Mouse (Mus musculus): ENCODE measurements around the gene Sod3.

DNA sequence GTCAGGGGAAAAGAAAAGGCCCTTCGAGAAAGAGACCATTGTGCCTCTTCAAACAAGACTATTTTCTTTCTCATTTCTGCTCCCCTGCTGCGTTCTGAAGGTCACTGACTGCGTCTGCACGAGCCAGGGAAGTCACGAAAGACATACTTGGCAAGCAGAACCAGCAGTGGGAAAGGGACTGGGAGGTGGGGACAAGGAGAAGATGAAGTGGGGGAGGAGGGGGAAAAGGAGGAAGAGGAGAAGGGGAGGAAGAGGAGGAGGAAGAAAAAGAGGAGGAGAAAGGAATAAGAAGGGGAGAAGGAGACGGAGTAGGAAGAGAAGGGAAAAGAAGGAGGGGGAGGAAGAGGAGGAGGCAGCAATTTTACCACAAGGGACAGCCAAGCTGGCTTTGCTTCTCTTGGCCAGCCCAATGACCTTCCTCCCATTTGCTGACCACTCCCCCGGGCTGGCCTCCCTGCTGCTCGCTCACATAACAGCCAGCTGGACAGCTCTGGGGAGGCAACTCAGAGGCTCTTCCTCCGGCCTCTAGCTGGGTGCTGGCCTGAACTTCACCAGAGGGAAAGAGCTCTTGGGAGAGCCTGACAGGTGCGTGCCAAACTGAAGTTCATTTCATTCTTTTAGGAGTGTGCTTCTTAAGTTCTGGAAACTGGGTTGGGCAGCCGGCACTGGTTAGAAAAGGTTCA lies at the start of gene Sod3:
- no peak for TF ChIP-seq GATA1 (IDR thresholded peaks at IDR 0.05; ENCODE audit: borderline replicate concordance, low read length)
- no peak for TF ChIP-seq FLI1 (IDR thresholded peaks at IDR 0.05; ENCODE audit: low read length)

All from megakaryocyte, embryonic 14.5 days (primary cell).